Mouse (Mus musculus) ES-Bruce4 (cell line): ENCODE measurements at regions not wholly inside any gene's neighbourhood (a gene's known extent, or its start where the extent isn't known, plus 50 kb on each side); places are given as distances from the start of the nearest gene placed in this dataset.

Experiments used
- CTCF ChIP-seq: IDR thresholded peaks from one replicate; pipeline ENCODE4 v1.8.1; 2011; ENCODE audit warnings: low read depth, low read length
- EP300 ChIP-seq: IDR thresholded peaks from 2 replicates; pipeline ENCODE4 v1.6.1; 2011; ENCODE audit warnings: low read depth, low read length; ENCODE audit not compliant: insufficient read depth
- POLR2A ChIP-seq: IDR thresholded peaks from one replicate; pipeline ENCODE4 v1.8.1; 2011; ENCODE audit warnings: low read length; ENCODE audit not compliant: insufficient read depth

DNA sequence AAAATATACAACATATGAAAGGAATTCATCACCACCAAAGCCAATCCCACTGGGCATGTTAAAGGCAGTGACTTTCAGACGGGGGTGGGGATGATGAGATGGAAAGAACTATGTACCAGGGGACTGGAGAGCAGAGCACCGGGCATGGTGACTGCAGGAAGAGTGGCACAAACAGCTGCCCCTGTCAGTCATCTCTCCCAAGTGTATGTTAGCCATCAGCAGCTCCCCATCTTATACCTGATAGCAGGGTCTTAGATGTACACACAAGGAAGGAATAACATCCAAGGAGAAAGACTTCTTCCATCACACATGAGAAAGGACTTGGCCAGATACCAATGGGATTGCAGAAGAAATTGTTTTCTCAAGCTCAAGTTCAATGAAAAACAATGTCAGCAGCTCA lies 257.2 kb downstream of the Nuak1 start:
- no peak for TF ChIP-seq CTCF
- TF ChIP-seq EP300 = no peak
- no peak for TF ChIP-seq POLR2A
